Comparison of ENCODE assay signal across 8 mouse cellular contexts in the genomic region with DNA sequence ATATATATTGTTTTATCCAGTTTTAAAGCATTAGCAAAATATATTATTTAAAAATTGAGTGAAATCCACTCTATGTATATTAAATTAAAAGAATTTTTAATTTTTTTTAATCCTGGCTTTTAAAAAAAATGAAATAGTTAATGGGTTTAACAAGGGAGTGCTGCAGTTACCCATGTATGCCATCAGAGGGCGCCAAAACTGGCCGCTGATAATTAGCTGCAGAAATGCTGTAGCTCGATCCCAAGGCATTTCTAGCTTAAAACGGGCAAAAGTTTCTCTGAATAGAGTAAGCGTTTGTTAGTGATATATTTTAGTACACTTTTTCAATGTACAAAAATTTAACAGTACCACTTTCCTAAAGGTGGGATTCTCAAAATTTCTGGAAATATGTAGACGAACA.
DNase-seq lines count a peak whose midpoint lies in the region; TF ChIP-seq lines count a peak whose summit lies in the region.
"Not testable (repeated sequence)": the region's sequence is repeated elsewhere in the genome, so short reads cannot be mapped to it uniquely, and the experiment has no call there.

No protein-coding gene starts in this region.

- not testable (repeated sequence) for H3K9me3 ChIP-seq in ES-Bruce4 (replicated peaks; ENCODE audit: control insufficient read depth, insufficient read depth, low read length, poor library complexity, severe bottlenecking)

- peak; percentile 11 for TF ChIP-seq CTCF in ES-Bruce4 (IDR thresholded peaks at IDR 0.05; ENCODE audit: low read depth, low read length)

- TF ChIP-seq POLR2A in ES-Bruce4 (IDR thresholded peaks at IDR 0.05; ENCODE audit: insufficient read depth, low read length), result not testable (repeated sequence)

- not testable (repeated sequence) for H3K27me3 ChIP-seq in ES-Bruce4 (ENCODE audit: control insufficient read depth, insufficient read depth, low read length, poor library complexity, severe bottlenecking)

- not testable (repeated sequence) for H3K4me3 ChIP-seq in ES-Bruce4 (ENCODE audit: low read depth, low read length)

- H3K9ac ChIP-seq in ES-Bruce4 (ENCODE audit: low read depth, poor library complexity, severe bottlenecking), result not testable (repeated sequence)

- peak; percentile 53 to 69 for DNase-seq in adrenal gland, postnatal 36 days
- peak; percentile 73 for DNase-seq in embryo, embryonic 10 days (ENCODE audit: low spot score)
- DNase-seq in heart, adult 18-20 months, result peak; percentile 29 to 66
- peak; percentile 52 for DNase-seq in kidney, adult 9 months
- DNase-seq in liver, result peak; percentile 38
- peak; percentile 10 to 17 for DNase-seq in natural killer cell, adult 2 months (ENCODE audit: low spot score in 2 of 2)
- DNase-seq in testis, postnatal 10 days (ENCODE audit: low spot score), result peak; percentile 72

- H3K4me1 ChIP-seq in ES-Bruce4 (ENCODE audit: control insufficient read depth, insufficient read depth, low read length), result not testable (repeated sequence)

- not testable (repeated sequence) for H3K27ac ChIP-seq in ES-Bruce4 (ENCODE audit: insufficient read depth, low read length)

- TF ChIP-seq EP300 in ES-Bruce4 (IDR thresholded peaks at IDR 0.05; ENCODE audit: insufficient read depth, low read depth, low read length), result not testable (repeated sequence)

- H3K36me3 ChIP-seq in ES-Bruce4 (ENCODE audit: control insufficient read depth, insufficient read depth, low read length, poor library complexity, severe bottlenecking), result not testable (repeated sequence)

Comparison
In these comparisons a context has a peak if more than half of its experiments do, and no peak if none do; other contexts are left out.
1. DNase-seq: peak in every context shown above with its lines; median percentile 73 in embryo, embryonic 10 days; 72 in testis, postnatal 10 days; 61 in adrenal gland, postnatal 36 days; 52 in kidney, adult 9 months; 48 in heart, adult 18-20 months; 38 in liver; 14 in natural killer cell, adult 2 months.